Mouse (Mus musculus) limb, embryonic 13.5 days (tissue): ENCODE results near the gene Smim14. TPM values are rescaled to one million over a fixed set of nuclear protein-coding genes. Genes with fewer than 3 reads are reported as not detected.
A peak's percentile ranks its signal among the peaks of the same experiment; 100 is the strongest.
"Not testable (repeated sequence)": the region's sequence is repeated elsewhere in the genome, so short reads cannot be mapped to it uniquely, and the experiment has no call there.

Experiments
- ATAC-seq: fragments of 200-750 bp; cut with Nextera tagmentation; 2 replicates; pipeline ENCODE4 v1.8.0; 2017; ENCODE audit warnings: low read depth, moderate number of reproducible peaks, moderate TSS enrichment; ENCODE audit not compliant: low FRiP score
- H3K27ac ChIP-seq: fragments of 300-500 bp; sonication (generic); 2 replicates; pipeline ENCODE4 v1.5.1; 2015; ENCODE audit warnings: inconsistent platforms, mild to moderate bottlenecking, moderate library complexity
- H3K27me3 ChIP-seq: fragments of 300-500 bp; sonication (generic); 2 replicates; pipeline ENCODE4 v1.6.1; 2015; ENCODE audit warnings: mild to moderate bottlenecking, inconsistent platforms
- H3K36me3 ChIP-seq: fragments of 300-500 bp; sonication (generic); 2 replicates; pipeline ENCODE4 v1.6.1; 2015; ENCODE audit warnings: inconsistent platforms, mild to moderate bottlenecking, moderate library complexity
- H3K4me1 ChIP-seq: fragments of 300-500 bp; sonication (generic); 2 replicates; pipeline ENCODE4 v1.6.1; 2015; ENCODE audit warnings: inconsistent platforms
- H3K4me2 ChIP-seq: fragments of 300-500 bp; sonication (generic); replicated peaks from 2 replicates; pipeline ENCODE4 v1.6.1; 2015; ENCODE audit warnings: inconsistent platforms, mild to moderate bottlenecking, moderate library complexity
- H3K4me3 ChIP-seq: fragments of 300-500 bp; sonication (generic); 2 replicates; pipeline ENCODE4 v1.5.1; 2015; ENCODE audit warnings: moderate library complexity, mild to moderate bottlenecking, inconsistent platforms
- H3K9ac ChIP-seq: fragments of 300-500 bp; sonication (generic); 2 replicates; pipeline ENCODE4 v1.6.1; 2015; ENCODE audit warnings: mild to moderate bottlenecking, inconsistent platforms
- H3K9me3 ChIP-seq: fragments of 300-500 bp; sonication (generic); 2 replicates; pipeline ENCODE4 v1.6.1; 2016; ENCODE audit warnings: inconsistent platforms
- WGBS: fragments of 180-500 bp; shearing (Covaris S2); methylation state at CpG from one replicate; pipeline ENCODE4 v1.1.7; 2015; 5-methylcytosine and 5-hydroxymethylcytosine counted together
- polyA plus RNA-seq: library from polyadenylated mRNA; unstranded; fragments of >200 nt; fragmentation: Nextera tagmentation; extraction: Ambion mirVana; gene quantifications from 2 replicates; pipeline ENCODE4 v1.2.1, GENCODE M21; 2015

Gene Smim14
- polyA plus RNA-seq, 1 experiment from 2014 or later = 116 TPM

DNA sequence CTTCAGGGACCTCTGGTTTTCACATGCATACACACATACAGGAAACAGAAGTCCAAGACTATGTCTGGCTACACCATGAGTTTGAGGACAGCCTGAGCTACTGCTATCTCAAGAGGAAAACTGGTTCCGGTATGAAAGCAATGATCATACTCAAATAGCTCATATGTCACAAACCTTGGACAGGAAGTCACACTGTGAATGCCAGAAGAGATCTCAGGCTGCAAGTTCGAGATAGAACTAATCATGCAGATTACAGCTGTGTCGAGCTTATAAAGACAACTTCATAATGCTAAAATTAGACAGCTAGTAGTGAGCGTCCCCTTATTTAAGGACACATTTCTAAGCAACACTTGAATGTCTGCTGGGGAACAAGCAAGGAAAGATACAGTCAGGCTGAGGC lies 56.5 kb downstream of the Smim14 start:
- Histone ChIP-seq H3K27ac (no peak overlapping the region), H3K4me3 (no peak overlapping the region), H3K4me2 (no peak overlapping the region), H3K4me1 (no peaks in the 10 kb centered on the region), H3K9me3 (no peaks in the 10 kb centered on the region), H3K36me3 (peaks cover 7% of the 10 kb centered on the region; the same call in 1 of the 2 replicates), H3K27me3 (no peaks in the 10 kb centered on the region), H3K9ac (no peak overlapping the region)
- WGBS = 82% methylated on average over 4 of the region's 4 CpGs
- no peak for ATAC-seq

DNA sequence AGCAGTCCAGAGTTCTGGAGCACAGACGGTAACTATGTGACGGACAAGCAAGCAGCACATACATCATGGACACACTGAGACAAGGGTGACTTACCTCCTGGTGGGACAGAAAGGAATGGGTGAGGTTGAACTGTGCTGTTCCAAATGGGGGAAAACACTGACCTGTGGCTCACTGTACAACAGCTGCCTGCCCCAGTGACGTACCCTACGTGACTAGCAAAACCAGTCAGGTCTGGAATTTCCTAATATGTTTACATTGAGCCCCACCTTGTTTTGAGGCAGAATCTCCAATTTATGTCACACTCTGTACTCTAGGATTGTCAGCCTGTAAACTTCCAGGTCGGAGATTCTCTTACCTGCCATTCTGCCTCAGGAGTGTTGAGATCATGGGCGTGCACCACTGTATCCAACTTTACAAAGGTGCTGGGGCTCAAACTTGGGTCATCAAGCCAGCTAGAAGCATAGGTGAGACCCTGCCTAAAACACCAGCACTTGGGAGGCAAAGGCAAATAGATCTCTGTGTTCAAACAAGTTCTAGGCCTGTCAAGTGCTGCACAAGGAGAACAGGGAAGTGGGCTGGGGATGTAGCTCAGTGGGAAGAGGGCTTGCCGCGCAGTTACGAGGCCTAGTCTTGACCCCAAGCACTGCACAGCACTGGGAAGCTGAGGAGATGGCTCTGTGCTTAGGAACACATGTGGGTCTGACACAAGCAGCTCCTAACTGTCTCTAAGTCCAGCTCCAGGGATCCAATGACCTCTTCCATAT lies 57.1 kb downstream of the Smim14 start:
- peaks cover 7% of the 10 kb centered on the region; the same call in 1 of the 2 replicates for H3K36me3 ChIP-seq
- H3K27me3 ChIP-seq = no peaks in the 10 kb centered on the region
- no peak overlapping the region for H3K9ac ChIP-seq
- H3K27ac ChIP-seq = no peak overlapping the region
- no peak for ATAC-seq
- no peak overlapping the region for H3K4me3 ChIP-seq
- no peak overlapping the region for H3K4me2 ChIP-seq
- 86% methylated on average over 9 of the region's 9 CpGs for WGBS
- no peaks in the 10 kb centered on the region for H3K4me1 ChIP-seq
- no peaks in the 10 kb centered on the region for H3K9me3 ChIP-seq

DNA sequence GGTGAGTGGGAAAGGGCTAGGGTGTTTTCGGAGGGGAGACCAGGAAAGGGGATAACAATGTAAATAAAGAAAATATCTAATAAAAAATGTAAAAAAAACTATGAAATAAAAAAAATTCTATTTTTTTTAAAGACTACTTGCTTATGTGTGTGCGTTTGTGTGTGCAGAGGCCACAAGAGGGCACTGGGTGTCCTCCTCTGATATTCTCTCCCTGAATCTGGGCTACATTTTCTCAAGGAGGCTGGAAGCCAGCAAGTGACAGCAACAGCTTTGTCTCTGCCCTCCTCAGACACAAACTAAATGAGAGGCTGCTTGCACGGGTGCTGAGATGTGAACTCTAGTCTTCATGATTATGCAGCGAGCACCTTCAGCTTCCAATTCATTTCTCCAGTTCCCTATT lies 58.8 kb downstream of the Smim14 start:
- Histone ChIP-seq H3K9ac (no peak overlapping the region), H3K36me3 (peaks cover 7% of the 10 kb centered on the region; the same call in 1 of the 2 replicates), H3K4me2 (no peak overlapping the region), H3K4me3 (no peak overlapping the region), H3K4me1 (no peaks in the 10 kb centered on the region), H3K9me3 (no peaks in the 10 kb centered on the region), H3K27me3 (no peaks in the 10 kb centered on the region), H3K27ac (no peak overlapping the region)
- ATAC-seq = no peak
- 73% methylated on average over 4 of the region's 4 CpGs for WGBS

GRCm38 (mm10) chr5:65476739-65477138 lies 60.2 kb downstream of the Smim14 start:
- 90% methylated on average over 4 of the region's 4 CpGs for WGBS
- not testable (repeated sequence) for H3K9ac ChIP-seq, H3K4me1 ChIP-seq, H3K9me3 ChIP-seq, H3K27me3 ChIP-seq, ATAC-seq, H3K36me3 ChIP-seq, H3K4me3 ChIP-seq, H3K27ac ChIP-seq, H3K4me2 ChIP-seq

DNA sequence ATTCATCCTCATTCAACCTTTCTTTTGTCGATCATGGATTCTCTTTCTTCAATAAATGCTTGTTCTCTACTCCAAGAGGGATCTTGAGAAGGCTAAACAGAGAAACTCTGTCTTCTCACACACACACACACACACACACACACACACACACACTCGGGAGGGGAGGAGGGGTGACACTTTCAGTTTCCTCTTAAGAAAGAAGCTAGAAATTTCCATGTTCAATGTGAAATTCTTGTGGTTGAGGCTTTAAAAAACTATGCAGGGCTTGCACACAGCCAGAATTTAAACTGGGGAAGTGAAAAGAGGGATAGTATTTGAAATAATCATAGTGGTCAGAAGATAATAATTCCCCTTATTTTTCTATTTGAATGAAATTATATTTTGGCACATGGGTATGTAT lies 61.2 kb downstream of the Smim14 start:
- Histone ChIP-seq H3K4me3 (no peak overlapping the region), H3K9me3 (no peaks in the 10 kb centered on the region), H3K4me2 (no peak overlapping the region), H3K36me3 (peaks cover 7% of the 10 kb centered on the region; the same call in 1 of the 2 replicates), H3K27me3 (no peaks in the 10 kb centered on the region), H3K9ac (no peak overlapping the region), H3K4me1 (no peaks in the 10 kb centered on the region), H3K27ac (no peak overlapping the region)
- no peak for ATAC-seq
- WGBS = 83% methylated on average over 2 of the region's 2 CpGs

DNA sequence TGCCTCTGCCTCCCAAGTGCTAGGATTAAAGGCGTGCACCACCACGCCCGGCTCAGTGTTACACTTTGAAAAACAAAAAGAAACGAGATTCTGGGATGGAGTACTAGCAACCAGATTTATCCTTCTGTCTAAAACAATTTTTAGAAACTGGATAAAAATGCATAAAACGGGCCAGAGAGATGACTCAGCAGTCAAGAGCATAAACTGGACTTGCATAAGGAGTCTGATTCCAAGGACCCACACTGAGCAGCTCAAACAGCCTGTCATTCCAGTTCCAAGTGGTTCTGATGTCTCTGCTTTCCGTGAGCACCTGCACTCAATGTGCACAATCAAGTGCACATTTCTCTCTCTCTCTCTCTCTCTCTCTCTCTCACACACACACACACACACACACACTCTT lies 67.2 kb downstream of the Smim14 start:
- Histone ChIP-seq H3K9ac (no peak overlapping the region), H3K36me3 (peaks cover 41% of the 10 kb centered on the region), H3K9me3 (peaks cover 7% of the 10 kb centered on the region), H3K4me1 (no peaks in the 10 kb centered on the region), H3K27me3 (no peaks in the 10 kb centered on the region), H3K4me2 (no peak overlapping the region), H3K27ac (no peak overlapping the region), H3K4me3 (no peak overlapping the region)
- WGBS = 89% methylated on average over 6 of the region's 6 CpGs
- no peak for ATAC-seq

DNA sequence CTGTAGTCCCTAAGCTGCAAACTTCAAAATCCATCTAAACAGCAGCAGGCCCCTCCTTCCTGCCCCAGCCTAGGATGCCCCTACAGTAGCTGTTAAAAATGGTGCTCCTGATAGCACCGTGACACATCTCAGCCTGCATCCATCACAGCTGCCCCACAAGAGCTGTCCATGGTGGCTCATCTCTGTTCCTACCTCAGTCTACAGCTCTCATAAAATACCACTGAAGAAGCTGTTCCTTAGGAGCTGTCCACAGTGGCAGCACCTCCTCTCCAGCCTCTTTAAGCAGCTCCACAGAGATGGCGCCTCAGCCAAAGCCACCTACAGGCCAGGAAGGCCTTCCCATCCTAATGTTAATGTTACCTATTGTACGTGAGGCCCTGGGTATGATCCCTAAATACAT lies 70.1 kb downstream of the Smim14 start:
- no peak overlapping the region for H3K27ac ChIP-seq
- peaks cover 7% of the 10 kb centered on the region for H3K9me3 ChIP-seq
- 62% methylated on average over 3 of the region's 3 CpGs for WGBS
- peaks cover 44% of the 10 kb centered on the region for H3K36me3 ChIP-seq
- no peak for ATAC-seq
- no peak overlapping the region for H3K9ac ChIP-seq
- no peak overlapping the region for H3K4me2 ChIP-seq
- no peaks in the 10 kb centered on the region for H3K4me1 ChIP-seq
- no peaks in the 10 kb centered on the region for H3K27me3 ChIP-seq
- H3K4me3 ChIP-seq = no peak overlapping the region

- peaks cover 23% of the 10 kb centered on the region for H3K36me3 ChIP-seq
- peaks cover 33% of the 10 kb centered on the region for H3K4me1 ChIP-seq
- no peak overlapping the region for H3K27ac ChIP-seq
- ATAC-seq = no peak
- no peak overlapping the region for H3K4me2 ChIP-seq
- WGBS = 88% methylated on average over 14 of the region's 14 CpGs
- no peak overlapping the region for H3K4me3 ChIP-seq
- H3K9ac ChIP-seq = no peak overlapping the region
- no peaks in the 10 kb centered on the region for H3K9me3 ChIP-seq
- no peaks in the 10 kb centered on the region for H3K27me3 ChIP-seq
Measured at GRCm38 (mm10) chr5:65460361-65460760, 76.6 kb downstream of the Smim14 start.

DNA sequence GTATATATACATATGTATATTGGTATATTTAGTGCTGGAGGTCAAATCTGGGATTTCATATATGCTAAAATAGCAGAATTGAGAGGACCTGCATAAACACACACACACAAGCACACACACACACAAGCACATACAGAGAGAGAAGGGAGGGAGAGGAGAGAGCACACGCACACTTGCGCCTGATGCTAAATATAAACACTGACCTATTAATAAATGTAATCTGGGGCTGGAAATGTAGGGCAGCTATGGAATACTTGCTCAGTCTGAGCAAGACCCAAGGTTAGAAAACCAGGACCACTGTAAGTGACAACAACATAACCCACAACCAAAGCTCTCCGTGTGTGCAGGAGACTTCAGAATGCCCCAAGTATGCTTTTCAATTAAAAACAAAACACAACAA lies 77.5 kb downstream of the Smim14 start:
- WGBS = 90% methylated on average over 3 of the region's 3 CpGs
- H3K27me3 ChIP-seq = no peaks in the 10 kb centered on the region
- no peak overlapping the region for H3K4me2 ChIP-seq
- H3K4me1 ChIP-seq = peaks cover 33% of the 10 kb centered on the region
- H3K4me3 ChIP-seq = no peak overlapping the region
- H3K27ac ChIP-seq = no peak overlapping the region
- H3K36me3 ChIP-seq = peaks cover 17% of the 10 kb centered on the region
- H3K9ac ChIP-seq = no peak overlapping the region
- ATAC-seq = no peak
- no peaks in the 10 kb centered on the region for H3K9me3 ChIP-seq

- Histone ChIP-seq H3K4me2 (no peak overlapping the region), H3K36me3 (peaks cover 18% of the 10 kb centered on the region), H3K4me1 (peaks cover 33% of the 10 kb centered on the region), H3K27me3 (no peaks in the 10 kb centered on the region), H3K9me3 (no peaks in the 10 kb centered on the region), H3K4me3 (no peak overlapping the region), H3K9ac (no peak overlapping the region), H3K27ac (peak overlapping the region; percentile 76)
- no peak for ATAC-seq
- WGBS = 48% methylated on average over 5 of the region's 5 CpGs
Measured at GRCm38 (mm10) chr5:65457846-65458245, 79.1 kb downstream of the Smim14 start.

DNA sequence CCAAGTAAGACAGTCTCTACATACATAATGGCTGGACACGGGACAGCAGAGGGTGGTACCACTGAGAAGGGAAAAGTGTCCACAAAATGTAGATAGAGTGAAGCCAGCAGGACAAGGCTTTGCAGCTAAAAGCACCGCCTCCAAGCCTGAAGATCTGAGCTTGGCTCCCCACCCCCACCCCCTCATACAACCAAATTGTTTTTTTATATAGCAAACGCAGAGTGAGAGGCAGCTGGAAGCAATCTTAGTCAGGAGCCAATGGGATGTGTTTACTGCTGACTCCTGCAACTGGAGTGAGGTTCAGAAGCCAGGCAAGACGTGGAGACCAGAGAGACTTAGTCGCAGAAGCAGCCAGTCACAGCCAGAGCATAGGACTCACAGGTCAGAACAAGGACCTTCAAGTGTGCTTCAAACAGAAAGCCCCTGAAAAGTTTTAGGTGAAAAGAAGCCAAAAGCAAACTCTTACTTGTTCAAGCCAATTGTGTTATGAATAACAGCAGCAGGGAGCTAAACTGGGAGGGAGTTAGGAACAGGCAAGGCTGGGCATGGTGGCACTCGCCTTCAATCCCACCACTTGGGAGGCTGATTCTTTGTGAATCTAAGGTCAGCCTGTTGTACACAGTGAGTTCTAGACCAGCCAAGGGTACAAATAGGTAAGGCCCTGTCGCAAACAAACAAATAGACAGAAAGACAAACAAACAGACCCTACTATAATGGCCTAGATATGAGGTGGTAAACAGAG lies 79.7 kb downstream of the Smim14 start:
- H3K27me3 ChIP-seq = no peaks in the 10 kb centered on the region
- 0 out of 2 replicates have a peak overlapping the region, but pooled peaks have one; percentile 36 for H3K9ac ChIP-seq
- WGBS = 24% methylated on average over 7 of the region's 7 CpGs
- H3K27ac ChIP-seq = peak overlapping the region; percentile 76
- peak; percentile 87 for ATAC-seq
- H3K9me3 ChIP-seq = no peaks in the 10 kb centered on the region
- peaks cover 33% of the 10 kb centered on the region for H3K4me1 ChIP-seq
- peaks cover 24% of the 10 kb centered on the region for H3K36me3 ChIP-seq
- H3K4me3 ChIP-seq = no peak overlapping the region
- H3K4me2 ChIP-seq = peak overlapping the region; percentile 38

GRCm38 (mm10) chr5:65454771-65455170 lies 82.2 kb downstream of the Smim14 start:
- Histone ChIP-seq H3K9ac (no peak overlapping the region), H3K4me3 (no peak overlapping the region), H3K9me3 (no peaks in the 10 kb centered on the region), H3K4me1 (peaks cover 33% of the 10 kb centered on the region), H3K4me2 (no peak overlapping the region), H3K36me3 (peaks cover 21% of the 10 kb centered on the region), H3K27me3 (no peaks in the 10 kb centered on the region), H3K27ac (no peak overlapping the region)
- ATAC-seq = no peak
- 64% methylated on average over 5 of the region's 5 CpGs for WGBS
